Mouse (Mus musculus) thymus, adult 2 months (tissue): ENCODE data around the gene Nrarp.

ENCODE experiments used
- CTCF ChIP-seq: fragments of 200-500 bp; IDR thresholded peaks from 2 replicates; pipeline ENCODE4 v1.5.1; 2012; ENCODE audit warnings: mild to moderate bottlenecking, control low read depth, low read length, moderate library complexity, borderline replicate concordance; ENCODE audit not compliant: control insufficient read depth, poor library complexity, insufficient read depth; ENCODE audit errors: extremely low read depth
- POLR2A ChIP-seq: fragments of 200-500 bp; IDR thresholded peaks from 2 replicates; pipeline ENCODE4 v1.6.1; 2012; ENCODE audit warnings: mild to moderate bottlenecking, low read length, control low read depth, moderate library complexity; ENCODE audit not compliant: control insufficient read depth, poor library complexity, insufficient read depth; ENCODE audit errors: extremely low read depth

DNA sequence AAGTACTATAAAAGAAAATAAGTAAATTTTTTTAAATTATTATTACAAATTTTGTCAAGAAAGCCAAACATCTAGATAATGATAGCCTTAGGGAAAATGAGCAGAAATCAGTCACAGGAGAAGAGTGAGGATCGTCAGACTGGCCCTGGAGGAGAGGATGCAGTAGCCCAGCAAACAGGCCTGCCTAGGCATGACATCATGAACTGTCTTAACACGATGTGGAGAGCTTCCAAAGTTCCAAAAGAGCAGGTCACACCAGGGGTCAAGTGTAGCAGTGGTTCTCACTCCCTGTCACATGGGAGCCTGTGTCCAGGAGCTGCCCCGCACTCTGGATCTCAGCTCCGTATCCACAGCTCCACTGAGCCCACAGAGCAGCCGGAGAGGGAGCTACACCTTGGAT is 38.6 kb upstream of the Nrarp start:
- TF ChIP-seq CTCF, result no peak
- TF ChIP-seq POLR2A, result no peak
